Mouse (Mus musculus) limb, embryonic 14.5 days (tissue): Measurements from ENCODE around the gene Dnah2. TPM values are rescaled to one million over a fixed set of nuclear protein-coding genes. Genes with fewer than 3 reads are reported as not detected.

ENCODE experiments used
- ATAC-seq: fragments of 200-750 bp; cut with Nextera tagmentation; 2 replicates; pipeline ENCODE4 v1.8.0; 2017; ENCODE audit warnings: low read depth, moderate number of reproducible peaks, moderate TSS enrichment; ENCODE audit not compliant: low FRiP score
- DNase-seq: peaks from one replicate; pipeline ENCODE4 v3.0.0-alpha.2; 2015; ENCODE audit warnings: low spot score
- H3K27ac ChIP-seq: fragments of 300-500 bp; sonication (generic); replicated peaks from 2 replicates; pipeline ENCODE4 v1.5.1; 2014; ENCODE audit warnings: low read depth, mild to moderate bottlenecking, low read length, moderate library complexity, mixed read lengths
- H3K27me3 ChIP-seq: fragments of 300-500 bp; sonication (generic); 2 replicates; pipeline ENCODE4 v1.6.1; 2014; ENCODE audit warnings: low read length, mixed read lengths; ENCODE audit not compliant: control insufficient read depth, insufficient read depth
- H3K36me3 ChIP-seq: fragments of 300-500 bp; sonication (generic); 2 replicates; pipeline ENCODE4 v1.6.1; 2014; ENCODE audit warnings: mild to moderate bottlenecking, low read length, moderate library complexity, mixed read lengths; ENCODE audit not compliant: control insufficient read depth, insufficient read depth
- H3K4me1 ChIP-seq: fragments of 300-500 bp; sonication (generic); 2 replicates; pipeline ENCODE4 v1.6.1; 2014; ENCODE audit warnings: antibody characterized with exemption, low read length, mixed read lengths; ENCODE audit not compliant: control insufficient read depth, insufficient read depth
- H3K4me2 ChIP-seq: fragments of 300-500 bp; sonication (generic); replicated peaks from 2 replicates; pipeline ENCODE4 v1.6.1; 2014; ENCODE audit warnings: low read depth, mild to moderate bottlenecking, low read length, moderate library complexity; ENCODE audit not compliant: severe bottlenecking
- H3K4me3 ChIP-seq: fragments of 300-500 bp; sonication (generic); replicated peaks from 2 replicates; pipeline ENCODE4 v1.5.1; 2014; ENCODE audit warnings: low read length
- H3K9ac ChIP-seq: fragments of 300-500 bp; sonication (generic); 2 replicates; pipeline ENCODE4 v1.6.1; 2014; ENCODE audit warnings: mild to moderate bottlenecking, low read depth, low read length, moderate library complexity; ENCODE audit not compliant: severe bottlenecking
- H3K9me3 ChIP-seq: fragments of 300-500 bp; sonication (generic); 2 replicates; pipeline ENCODE4 v1.6.1; 2016; ENCODE audit warnings: low read length; ENCODE audit not compliant: control insufficient read depth
- POLR2A ChIP-seq: fragments of 200-500 bp; IDR thresholded peaks from 2 replicates; pipeline ENCODE4 v1.8.0; 2012; ENCODE audit warnings: inconsistent platforms, mild to moderate bottlenecking, moderate library complexity, borderline replicate concordance; ENCODE audit not compliant: insufficient read depth, insufficient read length; ENCODE audit errors: extremely low read depth
- WGBS: fragments of 180-500 bp; shearing (Covaris S2); extraction: QIAGEN DNeasy Blood & Tissue Kit; methylation state at CpG from one replicate; pipeline ENCODE4 v1.1.7; 2014; 5-methylcytosine and 5-hydroxymethylcytosine counted together
- polyA plus RNA-seq, 2 experiments: library from polyadenylated mRNA; depleted of rRNA in 1 of 2; stranded (reverse) in 1 of 2; unstranded in 1 of 2; fragments of >200 nt; fragmentation: Nextera tagmentation in 1 of 2; extraction: Ambion mirVana in 1 of 2; gene quantifications; 2 replicates each; pipeline versions ENCODE4 v1.2.1 to v1.2.3; 2012 to 2014

Gene Dnah2
- polyA plus RNA-seq, 2 experiments, result 4.2 to 4.7 TPM

DNA sequence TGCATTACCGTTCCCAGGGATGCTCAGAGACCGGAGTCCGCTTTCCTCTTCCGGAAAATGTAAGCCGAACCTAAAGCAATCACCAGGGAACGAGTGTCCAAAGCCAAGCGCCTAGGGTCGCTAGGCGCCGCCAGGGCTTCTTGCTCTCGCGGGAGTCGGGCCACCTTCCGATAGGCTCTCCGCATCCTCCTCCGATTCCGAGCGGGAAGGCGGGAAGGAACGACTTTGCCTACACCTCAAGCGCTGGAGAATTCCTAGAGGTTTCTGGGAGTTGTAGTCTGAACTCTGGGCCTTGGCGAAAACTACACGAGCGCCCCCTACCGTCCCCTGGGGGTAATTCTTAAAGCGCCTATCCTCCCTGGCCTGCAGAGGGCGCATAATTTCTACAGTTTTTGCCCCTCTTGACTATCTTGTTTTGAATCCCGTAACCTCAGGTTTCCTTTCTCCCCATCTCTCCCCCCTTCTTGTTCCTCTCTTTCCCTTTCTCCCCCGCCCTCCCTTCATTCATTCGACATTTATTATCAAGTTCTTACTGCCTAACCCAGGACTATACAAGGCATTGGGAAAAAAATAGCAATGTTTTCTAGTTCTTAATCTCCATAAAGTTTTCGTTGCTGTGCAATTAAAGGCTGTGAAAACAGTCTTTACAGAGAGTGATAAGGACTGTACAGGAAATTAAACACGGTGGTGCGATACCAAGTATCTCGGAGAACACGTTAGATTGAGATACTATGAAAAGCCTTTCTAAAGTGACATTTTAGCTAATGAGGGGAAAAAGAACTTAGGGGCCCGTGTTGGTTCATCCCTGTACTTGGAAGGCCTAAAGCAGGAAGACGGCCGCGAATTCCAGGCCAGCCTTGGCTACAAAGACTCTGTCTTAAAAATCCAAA is 30.5 kb upstream of the Dnah2 start:
- Histone ChIP-seq H3K27me3 (no peaks in the 10 kb centered on the region), H3K9me3 (no peaks in the 10 kb centered on the region), H3K4me2 (peak overlapping the region; percentile 73), H3K9ac (peak overlapping the region; percentile 81), H3K36me3 (peaks cover 24% of the 10 kb centered on the region), H3K4me1 (peaks cover 23% of the 10 kb centered on the region), H3K4me3 (peak overlapping the region; percentile 83), H3K27ac (peak overlapping the region; percentile 90)
- DNase-seq, result peak; percentile 98
- peak; percentile 34; the same call in 1 of the 2 replicates for TF ChIP-seq POLR2A
- WGBS, result 3% methylated on average over 35 of the region's 39 CpGs
- peak; percentile 92 for ATAC-seq

- Histone ChIP-seq H3K27me3 (no peaks in the 10 kb centered on the region), H3K9ac (peak overlapping the region; percentile 68), H3K4me3 (peak overlapping the region; percentile 83), H3K36me3 (peaks cover 20% of the 10 kb centered on the region), H3K4me1 (peaks cover 23% of the 10 kb centered on the region), H3K9me3 (no peaks in the 10 kb centered on the region), H3K27ac (no peak overlapping the region), H3K4me2 (peak overlapping the region; percentile 70)
- TF ChIP-seq POLR2A, result no peak
- 11% methylated on average over 15 of the region's 15 CpGs for WGBS
- ATAC-seq (no peak), DNase-seq (no peak)
Observed at GRCm38 (mm10) chr11:69578301-69578700, 29.4 kb upstream of the Dnah2 start.

GRCm38 (mm10) chr11:69576307-69576706 is 27.4 kb upstream of the Dnah2 start:
- 69% methylated on average over 5 of the region's 5 CpGs for WGBS
- Histone ChIP-seq H3K9me3 (no peaks in the 10 kb centered on the region), H3K4me1 (peaks cover 17% of the 10 kb centered on the region), H3K9ac (no peak overlapping the region), H3K4me3 (no peak overlapping the region), H3K36me3 (peaks cover 21% of the 10 kb centered on the region), H3K4me2 (no peak overlapping the region), H3K27ac (no peak overlapping the region), H3K27me3 (no peaks in the 10 kb centered on the region)
- DNase-seq (no peak), ATAC-seq (no peak)
- no peak for TF ChIP-seq POLR2A

DNA sequence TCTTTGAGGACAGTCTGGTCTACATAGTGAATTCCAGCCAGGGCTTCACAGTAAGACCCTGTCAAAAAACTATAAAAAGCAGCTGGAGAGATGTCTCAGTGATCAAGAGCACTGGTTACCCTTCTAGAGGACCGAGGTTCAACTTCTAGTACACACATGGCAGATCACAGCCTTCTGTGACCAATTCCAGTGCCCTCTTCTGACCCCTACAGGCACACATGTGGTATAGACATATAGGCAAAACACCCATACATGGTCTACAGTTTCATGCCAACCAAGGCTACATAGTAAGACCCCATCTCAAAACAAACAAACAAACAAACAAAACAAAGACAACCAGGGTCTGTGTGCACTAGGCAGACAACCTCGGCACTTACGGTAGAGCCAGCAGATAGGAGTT is 26.3 kb upstream of the Dnah2 start:
- Histone ChIP-seq H3K27me3 (no peaks in the 10 kb centered on the region), H3K4me2 (no peak overlapping the region), H3K4me1 (peaks cover 17% of the 10 kb centered on the region), H3K9me3 (no peaks in the 10 kb centered on the region), H3K9ac (no peak overlapping the region), H3K36me3 (peaks cover 29% of the 10 kb centered on the region), H3K27ac (no peak overlapping the region), H3K4me3 (no peak overlapping the region)
- no peak for ATAC-seq
- no peak for TF ChIP-seq POLR2A
- no peak for DNase-seq
- WGBS, result 60% methylated on average over 3 of the region's 3 CpGs

GRCm38 (mm10) chr11:69565131-69565530 is 16.2 kb upstream of the Dnah2 start:
- TF ChIP-seq POLR2A, result no peak

More at GRCm38 (mm10) chr11:69565131-69565530, 16.2 kb upstream of the Dnah2 start:
- no peak overlapping the region for H3K9ac ChIP-seq
- no peaks in the 10 kb centered on the region for H3K27me3 ChIP-seq
- H3K9me3 ChIP-seq, result no peaks in the 10 kb centered on the region
- no peak overlapping the region for H3K27ac ChIP-seq
- WGBS, result 61% methylated on average over 8 of the region's 8 CpGs
- no peak for DNase-seq
- ATAC-seq, result no peak
- H3K36me3 ChIP-seq, result peaks cover 55% of the 10 kb centered on the region
- no peak overlapping the region for H3K4me2 ChIP-seq
- peaks cover 17% of the 10 kb centered on the region for H3K4me1 ChIP-seq
- H3K4me3 ChIP-seq, result no peak overlapping the region
